Mouse (Mus musculus) testis, postnatal 10 days (tissue): Measurements from ENCODE around the gene Tmprss15.

ENCODE experiments used
- DNase-seq: peaks from one replicate; pipeline ENCODE4 v3.0.0; 2021; ENCODE audit warnings: low spot score

Gene Tmprss15

GRCm38 (mm10) chr16:79090997-79091396 lies at the start of gene Tmprss15:
TSS of gene Tmprss15 (minus strand) at chr16:79091097.
- DNase-seq = no peak

GRCm38 (mm10) chr16:79114879-79115278 lies 24.0 kb upstream of the Tmprss15 start:
- no peak for DNase-seq

GRCm38 (mm10) chr16:79109516-79109915 lies 18.6 kb upstream of the Tmprss15 start:
- DNase-seq = no peak

- no peak for DNase-seq
Measured at GRCm38 (mm10) chr16:79108969-79109368, 18.1 kb upstream of the Tmprss15 start.

- DNase-seq = no peak
Measured at GRCm38 (mm10) chr16:79100325-79100724, 9.4 kb upstream of the Tmprss15 start.

- no peak for DNase-seq
Measured at GRCm38 (mm10) chr16:79098321-79098720, 7.4 kb upstream of the Tmprss15 start.

GRCm38 (mm10) chr16:79086550-79086949 lies 4.3 kb downstream of the Tmprss15 start:
- no peak for DNase-seq

- DNase-seq = no peak
Measured at GRCm38 (mm10) chr16:79063848-79064247, 27.0 kb downstream of the Tmprss15 start.

GRCm38 (mm10) chr16:79058775-79059558 lies 31.9 kb downstream of the Tmprss15 start:
- peak; percentile 43 for DNase-seq

GRCm38 (mm10) chr16:79032593-79032992 lies 58.3 kb downstream of the Tmprss15 start:
- no peak for DNase-seq

- DNase-seq = no peak
Measured at GRCm38 (mm10) chr16:79002812-79003211, 88.1 kb downstream of the Tmprss15 start.

GRCm38 (mm10) chr16:79001679-79002078 lies 89.2 kb downstream of the Tmprss15 start:
- no peak for DNase-seq

GRCm38 (mm10) chr16:78976384-78976783 lies 114.5 kb downstream of the Tmprss15 start:
- DNase-seq = no peak

- no peak for DNase-seq
Measured at GRCm38 (mm10) chr16:78974099-78974498, 116.8 kb downstream of the Tmprss15 start.

GRCm38 (mm10) chr16:78969091-78969731 lies 121.7 kb downstream of the Tmprss15 start:
- no peak for DNase-seq

- DNase-seq = no peak
Measured at GRCm38 (mm10) chr16:78957434-78957833, 133.5 kb downstream of the Tmprss15 start.

- DNase-seq = no peak
Measured at GRCm38 (mm10) chr16:78950359-78950758, 140.5 kb downstream of the Tmprss15 start.

- no peak for DNase-seq
Measured at GRCm38 (mm10) chr16:78937755-78938154, 153.1 kb downstream of the Tmprss15 start.

GRCm38 (mm10) chr16:78934298-78934697 lies 156.6 kb downstream of the Tmprss15 start:
- DNase-seq = no peak

GRCm38 (mm10) chr16:78931287-78932025 lies 159.4 kb downstream of the Tmprss15 start:
- no peak for DNase-seq

GRCm38 (mm10) chr16:78930382-78931286 lies 160.3 kb downstream of the Tmprss15 start, which contains the start of gene Chodl:
TSS of gene Chodl (plus strand) at chr16:78930948.
- DNase-seq = peak; percentile 42

GRCm38 (mm10) chr16:78922644-78923043 lies 168.3 kb downstream of the Tmprss15 start:
- no peak for DNase-seq
